Comparison of ENCODE assay signal across 25 mouse cellular contexts in genomic region chrX:71294191-71294590, GRCm38 (mm10).
"Had no signal": no experiment of that assay in that cellular context is flagged by ENCODE, and none has a peak within 500 bp of the region (broad histone marks: within the 10 kb centered on the region; RNA-seq: fewer than 3 reads in every experiment).

No protein-coding gene starts in this region.

- H3K4me1 ChIP-seq: heart, embryonic 13.5 days; heart, embryonic 15.5 days; hindbrain, embryonic 13.5 days; hindbrain, embryonic 15.5 days; kidney, embryonic 15.5 days; limb, embryonic 13.5 days; limb, embryonic 15.5 days; liver, embryonic 12.5 days had no signal

- H3K9me3 ChIP-seq: heart, embryonic 13.5 days; heart, embryonic 15.5 days; hindbrain, embryonic 13.5 days; hindbrain, embryonic 15.5 days; kidney, embryonic 15.5 days; limb, embryonic 13.5 days; limb, embryonic 15.5 days; liver, embryonic 12.5 days had no signal

- H3K36me3 ChIP-seq: heart, embryonic 13.5 days; heart, embryonic 15.5 days; hindbrain, embryonic 13.5 days; hindbrain, embryonic 15.5 days; kidney, embryonic 15.5 days; limb, embryonic 13.5 days; limb, embryonic 15.5 days; liver, embryonic 12.5 days had no signal

- H3K4me3 ChIP-seq: heart, embryonic 13.5 days; heart, embryonic 15.5 days; hindbrain, embryonic 13.5 days; hindbrain, embryonic 15.5 days; kidney, embryonic 15.5 days; limb, embryonic 13.5 days; limb, embryonic 15.5 days; liver, embryonic 12.5 days had no signal

- DNase-seq: gastrocnemius, postnatal 10 days; gastrocnemius, postnatal 25 days; heart, adult 18-20 months; heart, postnatal 14 days; heart, postnatal 36 days; kidney, adult 11 months; kidney, adult 2 months; kidney, adult 9 months; kidney, postnatal 14 days; kidney, postnatal 36 days; layer of hippocampus, adult 9-11 months; layer of hippocampus, postnatal 36 days; left cerebral cortex, postnatal 4 days had no signal

- H3K27me3 ChIP-seq: heart, embryonic 13.5 days; heart, embryonic 15.5 days; hindbrain, embryonic 13.5 days; hindbrain, embryonic 15.5 days; limb, embryonic 15.5 days; liver, embryonic 12.5 days had no signal

- H3K27ac ChIP-seq: heart, embryonic 13.5 days; heart, embryonic 15.5 days; hindbrain, embryonic 13.5 days; hindbrain, embryonic 15.5 days; hindbrain, postnatal 0 days; kidney, embryonic 15.5 days; kidney, postnatal 0 days; limb, embryonic 13.5 days; limb, embryonic 15.5 days; liver, embryonic 12.5 days; liver, embryonic 14.5 days had no signal

- ATAC-seq: hindbrain, postnatal 0 days; intestine, embryonic 16.5 days; liver, embryonic 12.5 days had no signal
